25 mouse cellular contexts compared by ENCODE assay signal in genomic region chr5:107548444-107548843, GRCm38 (mm10). TPM values are rescaled to one million over a fixed set of nuclear protein-coding genes. Genes with fewer than 3 reads are reported as not detected.
A peak's percentile ranks its signal among the peaks of the same experiment; 100 is the strongest.
DNase-seq lines count a peak whose midpoint lies in the region; ATAC-seq lines count a peak whose summit lies in the region.
"Had no signal": no experiment of that assay in that cellular context is flagged by ENCODE, and none has a peak within 500 bp of the region (broad histone marks: within the 10 kb centered on the region; RNA-seq: fewer than 3 reads in every experiment).

No protein-coding gene starts in this region.

- H3K9me3 ChIP-seq in liver, embryonic 13.5 days (replicated peaks): no peaks in the 10 kb centered on the region
- no peaks in the 10 kb centered on the region for H3K9me3 ChIP-seq in liver, embryonic 15.5 days (replicated peaks)
- H3K9me3 ChIP-seq: embryonic facial prominence, embryonic 13.5 days; forebrain, embryonic 10.5 days; heart, embryonic 15.5 days; hindbrain, embryonic 13.5 days had no signal

- H3K27ac ChIP-seq in liver, embryonic 13.5 days: peak overlapping the region; percentile 83
- H3K27ac ChIP-seq in liver, embryonic 15.5 days (replicated peaks): peak overlapping the region; percentile 76
- H3K27ac ChIP-seq: embryonic facial prominence, embryonic 13.5 days; forebrain, embryonic 10.5 days; heart, embryonic 15.5 days; hindbrain, embryonic 13.5 days; hindbrain, postnatal 0 days had no signal

- H3K27me3 ChIP-seq in liver, embryonic 13.5 days: no peaks in the 10 kb centered on the region
- H3K27me3 ChIP-seq in liver, embryonic 15.5 days: no peaks in the 10 kb centered on the region
- H3K27me3 ChIP-seq: CH12.LX; embryonic facial prominence, embryonic 13.5 days; heart, embryonic 15.5 days; hindbrain, embryonic 13.5 days had no signal

- 68% methylated on average over 3 of the region's 3 CpGs for WGBS in liver, embryonic 13.5 days (ENCODE audit: insufficient replicate concordance)
- 63% methylated on average over 3 of the region's 3 CpGs for WGBS in liver, embryonic 15.5 days (ENCODE audit: insufficient replicate concordance)

- no peak overlapping the region for H3K4me3 ChIP-seq in liver, embryonic 13.5 days (replicated peaks)
- H3K4me3 ChIP-seq in liver, embryonic 15.5 days (replicated peaks): no peak overlapping the region
- H3K4me3 ChIP-seq: embryonic facial prominence, embryonic 13.5 days; forebrain, embryonic 10.5 days; heart, embryonic 15.5 days; hindbrain, embryonic 13.5 days had no signal

- peak; percentile 57 for ATAC-seq in liver, embryonic 13.5 days (ENCODE audit: low read depth)
- ATAC-seq in liver, embryonic 15.5 days (ENCODE audit: insufficient read depth): peak; percentile 43
- no peak for ATAC-seq in megakaryocyte progenitor cell, adult 5-6 weeks (replicated peaks; ENCODE audit: poor library complexity)
- ATAC-seq: forebrain, embryonic 14.5 days; hindbrain, postnatal 0 days had no signal

- 0 out of 2 replicates have a peak, but pooled peaks cover 6% of the 10 kb centered on the region for H3K36me3 ChIP-seq in liver, embryonic 13.5 days
- no peaks in the 10 kb centered on the region for H3K36me3 ChIP-seq in liver, embryonic 15.5 days (replicated peaks)
- H3K36me3 ChIP-seq: heart, embryonic 15.5 days had no signal

- peak; percentile 11 for DNase-seq in liver, embryonic 13.5 days
- DNase-seq in liver (no peak), adipocyte (ENCODE audit: low spot score) (no peak)
- peak; percentile 9 for DNase-seq in c-Kit-positive CD71-positive TER-119-positive erythroid progenitor cells, embryonic 14.5 days (ENCODE audit: low spot score)
- no peak for DNase-seq in urinary bladder, postnatal 36 days (ENCODE audit: low spot score in 2 of 2)
- DNase-seq: adrenal gland, adult 8-10 months; cerebellum, adult 18-20 months; cerebellum, adult 9-11 months; cerebellum, postnatal 36 days; gastrocnemius, postnatal 36 days; heart, adult 18-20 months; heart, postnatal 14 days had no signal

- no peak overlapping the region for H3K4me2 ChIP-seq in liver, embryonic 13.5 days
- no peak overlapping the region for H3K4me2 ChIP-seq in liver, embryonic 15.5 days
- H3K4me2 ChIP-seq: embryonic facial prominence, embryonic 13.5 days; heart, embryonic 11.5 days; heart, embryonic 15.5 days; hindbrain, embryonic 13.5 days had no signal

- H3K9ac ChIP-seq in liver, embryonic 13.5 days: no peak overlapping the region
- no peak overlapping the region for H3K9ac ChIP-seq in liver, embryonic 15.5 days
- H3K9ac ChIP-seq: embryonic facial prominence, embryonic 13.5 days; heart, embryonic 15.5 days; hindbrain, embryonic 13.5 days had no signal

- H3K4me1 ChIP-seq in liver, embryonic 13.5 days (replicated peaks): peaks cover 21% of the 10 kb centered on the region
- H3K4me1 ChIP-seq in liver, embryonic 15.5 days (replicated peaks): peaks cover 23% of the 10 kb centered on the region
- H3K4me1 ChIP-seq: embryonic facial prominence, embryonic 13.5 days; forebrain, embryonic 10.5 days; hindbrain, embryonic 13.5 days had no signal

RNA-seq across cellular contexts. Expression of gene 1700028K03Rik, which starts 13.9 kb away (rescaled TPM):
- polyA plus RNA-seq in liver, embryonic 13.5 days (2015; fragmentation: Nextera tagmentation; extraction: Ambion mirVana): 0.01 and 0.07 TPM in 2 replicates
- polyA plus RNA-seq in liver, embryonic 15.5 days (2015; fragmentation: Nextera tagmentation; extraction: Ambion mirVana): 0.02 TPM in 1 of 2 replicates, not detected in the other
- 0.02 TPM in 1 of 2 replicates, not detected in the other for total RNA-seq in megakaryocyte progenitor cell, adult 5-6 weeks (2015)
- not detected in 2 replicates for total RNA-seq in megakaryocyte progenitor cell, adult 5-6 weeks (2017)
- total RNA-seq: CH12.LX; gastrocnemius, adult 8-10 months; gastrocnemius, postnatal 36 days; heart, adult 18-20 months; heart, postnatal 14 days; hematopoietic stem cell, adult 5-6 weeks had no signal

RNA-seq across cellular contexts. Expression of gene Gm42669, which starts 41.0 kb away (rescaled TPM):
- polyA plus RNA-seq in liver, embryonic 13.5 days (2015; fragmentation: Nextera tagmentation; extraction: Ambion mirVana): 0.05 and 0.08 TPM in 2 replicates
- polyA plus RNA-seq in liver, embryonic 15.5 days (2015; fragmentation: Nextera tagmentation; extraction: Ambion mirVana): 0.05 TPM in 1 of 2 replicates, not detected in the other
- total RNA-seq in megakaryocyte progenitor cell, adult 5-6 weeks (2015): 0.15 TPM in 1 of 2 replicates, not detected in the other
- total RNA-seq in megakaryocyte progenitor cell, adult 5-6 weeks (2017): 0.07 and 0.62 TPM in 2 replicates
- total RNA-seq: adrenal gland, postnatal 4 days; gastrocnemius, adult 8-10 months; gastrocnemius, postnatal 36 days; heart, adult 18-20 months; hematopoietic stem cell, adult 5-6 weeks had no signal

RNA-seq across cellular contexts. Expression of gene Rpap2, which starts 48.7 kb away (rescaled TPM):
- 5.7 and 8.1 TPM in 2 replicates for polyA plus RNA-seq in liver, embryonic 13.5 days (2015; fragmentation: Nextera tagmentation; extraction: Ambion mirVana)
- 4.7 and 6.4 TPM in 2 replicates for polyA plus RNA-seq in liver, embryonic 15.5 days (2015; fragmentation: Nextera tagmentation; extraction: Ambion mirVana)
- 18.4 and 24.5 TPM in 2 replicates for total RNA-seq in megakaryocyte progenitor cell, adult 5-6 weeks (2015)
- 19.8 and 33.4 TPM in 2 replicates for total RNA-seq in megakaryocyte progenitor cell, adult 5-6 weeks (2017)

RNA-seq across cellular contexts. Expression of gene Glmn, which starts 49.2 kb away (rescaled TPM):
- polyA plus RNA-seq in liver, embryonic 13.5 days (2015; fragmentation: Nextera tagmentation; extraction: Ambion mirVana): 9.5 and 11.3 TPM in 2 replicates
- 5.3 and 5.4 TPM in 2 replicates for polyA plus RNA-seq in liver, embryonic 15.5 days (2015; fragmentation: Nextera tagmentation; extraction: Ambion mirVana)
- total RNA-seq in megakaryocyte progenitor cell, adult 5-6 weeks (2015): 18.8 and 25.8 TPM in 2 replicates
- total RNA-seq in megakaryocyte progenitor cell, adult 5-6 weeks (2017): 11.4 and 13.9 TPM in 2 replicates

Comparison
In these comparisons a context has a peak if more than half of its experiments do, and no peak if none do; other contexts are left out.
1. DNase-seq: peak in liver, embryonic 13.5 days (single experiment) and c-Kit-positive CD71-positive TER-119-positive erythroid progenitor cells, embryonic 14.5 days (single experiment); none in liver (single experiment), adipocyte (single experiment) and urinary bladder, postnatal 36 days (0 of 2).